Mouse (Mus musculus): ENCODE measurements around the gene Jag2.

DNA sequence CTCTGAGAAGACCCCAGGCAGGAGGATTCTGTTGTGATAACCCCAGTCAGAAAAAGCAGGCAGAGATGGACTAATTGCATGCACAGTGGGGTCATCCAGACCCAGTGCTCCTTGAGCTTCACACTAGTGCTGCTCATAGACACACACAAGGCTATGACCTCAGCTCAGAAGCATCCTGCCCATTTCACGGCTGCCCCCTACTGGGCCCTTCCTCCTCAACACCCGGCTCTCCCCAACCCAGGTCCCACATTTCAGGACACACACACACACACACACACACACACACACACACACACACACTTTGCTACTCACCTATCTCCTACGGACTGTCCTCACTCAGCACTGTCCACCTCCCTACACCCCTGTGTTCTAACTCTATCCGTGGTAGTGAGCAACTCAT, 28.7 kb upstream of the Jag2 start:
- TF ChIP-seq ZC3H11A (IDR thresholded peaks at IDR 0.05; ENCODE audit: borderline replicate concordance, low read depth, low read length) (no peak), MAFK (IDR thresholded peaks at IDR 0.05; ENCODE audit: insufficient read depth, low read depth, low read length) (no peak), ZNF384 (IDR thresholded peaks at IDR 0.05; ENCODE audit: low read depth, low read length) (no peak)

Data from ES-E14 (cell line).